Mouse (Mus musculus) olfactory bulb, adult 2 months (tissue): ENCODE data around the gene Gm17949.

ENCODE experiments used
- CTCF ChIP-seq: fragments of 200-500 bp; IDR thresholded peaks from 2 replicates; pipeline ENCODE4 v1.5.1; 2012; ENCODE audit warnings: low read depth, mild to moderate bottlenecking, low read length, moderate library complexity; ENCODE audit not compliant: insufficient read depth
- POLR2A ChIP-seq: fragments of 200-500 bp; IDR thresholded peaks from 2 replicates; pipeline ENCODE4 v1.6.1; 2012; ENCODE audit warnings: mild to moderate bottlenecking, low read depth, low read length, moderate library complexity; ENCODE audit not compliant: insufficient read depth

- no peak for TF ChIP-seq CTCF
- no peak for TF ChIP-seq POLR2A
Measured at GRCm38 (mm10) chr17:57010911-57011235, 396 bp upstream of the Gm17949 start.
